Mouse (Mus musculus) limb, embryonic 15.5 days (tissue): Measurements from ENCODE around the gene Impdh2. TPM values are rescaled to one million over a fixed set of nuclear protein-coding genes. Genes with fewer than 3 reads are reported as not detected.

ENCODE experiments used
- ATAC-seq: fragments of 200-750 bp; cut with Nextera tagmentation; 2 replicates; pipeline ENCODE4 v1.8.0; 2017; ENCODE audit warnings: low read depth, moderate TSS enrichment; ENCODE audit not compliant: insufficient number of reproducible peaks, low FRiP score, low TSS enrichment
- H3K27ac ChIP-seq: fragments of 300-500 bp; sonication (generic); 2 replicates; pipeline ENCODE4 v1.5.1; 2015; ENCODE audit warnings: moderate library complexity, mild to moderate bottlenecking, inconsistent platforms
- H3K27me3 ChIP-seq: fragments of 300-500 bp; sonication (generic); 2 replicates; pipeline ENCODE4 v1.6.1; 2015; ENCODE audit warnings: inconsistent platforms
- H3K36me3 ChIP-seq: fragments of 300-500 bp; sonication (generic); 2 replicates; pipeline ENCODE4 v1.6.1; 2015; ENCODE audit warnings: inconsistent platforms
- H3K4me1 ChIP-seq: fragments of 300-500 bp; sonication (generic); 2 replicates; pipeline ENCODE4 v1.6.1; 2015; ENCODE audit warnings: inconsistent platforms
- H3K4me2 ChIP-seq: fragments of 300-500 bp; sonication (generic); 2 replicates; pipeline ENCODE4 v1.6.1; 2015; ENCODE audit warnings: mild to moderate bottlenecking, inconsistent platforms
- H3K4me3 ChIP-seq: fragments of 300-500 bp; sonication (generic); 2 replicates; pipeline ENCODE4 v1.5.1; 2015; ENCODE audit warnings: mild to moderate bottlenecking, inconsistent platforms
- H3K9ac ChIP-seq: fragments of 300-500 bp; sonication (generic); 2 replicates; pipeline ENCODE4 v1.6.1; 2015; ENCODE audit warnings: inconsistent platforms
- H3K9me3 ChIP-seq: fragments of 300-500 bp; sonication (generic); 2 replicates; pipeline ENCODE4 v1.6.1; 2016; ENCODE audit warnings: inconsistent platforms
- WGBS: fragments of 180-500 bp; shearing (Covaris S2); methylation state at CpG from one replicate; pipeline ENCODE4 v1.1.7; 2015; 5-methylcytosine and 5-hydroxymethylcytosine counted together
- polyA plus RNA-seq: library from polyadenylated mRNA; unstranded; fragments of >200 nt; fragmentation: Nextera tagmentation; extraction: Ambion mirVana; gene quantifications from 2 replicates; pipeline ENCODE4 v1.2.1, GENCODE M21; 2015

Impdh2 gene
- polyA plus RNA-seq, 1 experiment from 2014 or later: 157 TPM

- H3K9me3 ChIP-seq: no peaks in the 10 kb centered on the region
- H3K27me3 ChIP-seq: no peaks in the 10 kb centered on the region
- H3K9ac ChIP-seq: no peak overlapping the region
- 90% methylated on average over 16 of the region's 16 CpGs for WGBS
- no peak overlapping the region for H3K4me3 ChIP-seq
- no peak overlapping the region for H3K4me2 ChIP-seq
- no peak overlapping the region for H3K27ac ChIP-seq
- peaks cover 55% of the 10 kb centered on the region for H3K4me1 ChIP-seq
- no peak for ATAC-seq
- H3K36me3 ChIP-seq: peaks cover 55% of the 10 kb centered on the region
Measured at GRCm38 (mm10) chr9:108571401-108571973, 11.4 kb downstream of the Impdh2 start.

GRCm38 (mm10) chr9:108572321-108572720 is 12.2 kb downstream of the Impdh2 start:
- 83% methylated on average over 10 of the region's 10 CpGs for WGBS
- no peaks in the 10 kb centered on the region for H3K9me3 ChIP-seq
- H3K4me1 ChIP-seq: peaks cover 64% of the 10 kb centered on the region
- H3K36me3 ChIP-seq: peaks cover 55% of the 10 kb centered on the region
- H3K9ac ChIP-seq: no peak overlapping the region
- no peak for ATAC-seq
- H3K27me3 ChIP-seq: no peaks in the 10 kb centered on the region
- H3K4me2 ChIP-seq: no peak overlapping the region
- H3K4me3 ChIP-seq: no peak overlapping the region
- H3K27ac ChIP-seq: no peak overlapping the region

- 59% methylated on average over 26 of the region's 26 CpGs for WGBS
- H3K27ac ChIP-seq: no peak overlapping the region
- peaks cover 55% of the 10 kb centered on the region for H3K36me3 ChIP-seq
- H3K27me3 ChIP-seq: no peaks in the 10 kb centered on the region
- ATAC-seq: no peak
- peaks cover 60% of the 10 kb centered on the region for H3K4me1 ChIP-seq
- H3K9me3 ChIP-seq: no peaks in the 10 kb centered on the region
- no peak overlapping the region for H3K9ac ChIP-seq
- H3K4me3 ChIP-seq: no peak overlapping the region
- no peak overlapping the region for H3K4me2 ChIP-seq
Measured at GRCm38 (mm10) chr9:108573774-108574690, 13.9 kb downstream of the Impdh2 start.

- WGBS: 88% methylated on average over 12 of the region's 12 CpGs
- Histone ChIP-seq H3K36me3 (peaks cover 55% of the 10 kb centered on the region), H3K4me2 (no peak overlapping the region), H3K4me3 (no peak overlapping the region), H3K9me3 (no peaks in the 10 kb centered on the region), H3K4me1 (peaks cover 60% of the 10 kb centered on the region), H3K27ac (no peak overlapping the region), H3K27me3 (no peaks in the 10 kb centered on the region), H3K9ac (no peak overlapping the region)
- ATAC-seq: no peak
Measured at GRCm38 (mm10) chr9:108574921-108575320, 14.8 kb downstream of the Impdh2 start.

GRCm38 (mm10) chr9:108575321-108576297 is 15.5 kb downstream of the Impdh2 start:
- no peak overlapping the region for H3K4me2 ChIP-seq
- no peaks in the 10 kb centered on the region for H3K9me3 ChIP-seq
- H3K4me1 ChIP-seq: peaks cover 53% of the 10 kb centered on the region
- no peak overlapping the region for H3K4me3 ChIP-seq
- no peak for ATAC-seq
- peaks cover 55% of the 10 kb centered on the region for H3K36me3 ChIP-seq
- no peaks in the 10 kb centered on the region for H3K27me3 ChIP-seq
- no peak overlapping the region for H3K9ac ChIP-seq
- no peak overlapping the region for H3K27ac ChIP-seq
- 86% methylated on average over 37 of the region's 37 CpGs for WGBS

- H3K9me3 ChIP-seq: no peaks in the 10 kb centered on the region
- H3K4me2 ChIP-seq: peak overlapping the region; percentile 69
- ATAC-seq: no peak
- H3K4me3 ChIP-seq: peak overlapping the region; percentile 73
- H3K36me3 ChIP-seq: peaks cover 48% of the 10 kb centered on the region
- peaks cover 48% of the 10 kb centered on the region for H3K4me1 ChIP-seq
- no peak overlapping the region for H3K9ac ChIP-seq
- 43% methylated on average over 6 of the region's 6 CpGs for WGBS
- no peaks in the 10 kb centered on the region for H3K27me3 ChIP-seq
- H3K27ac ChIP-seq: peak overlapping the region; percentile 93; the same call in 1 of the 2 replicates
Measured at GRCm38 (mm10) chr9:108577025-108577424, 16.9 kb downstream of the Impdh2 start.

GRCm38 (mm10) chr9:108577934-108578544 is 18.0 kb downstream of the Impdh2 start:
- Histone ChIP-seq H3K27me3 (no peaks in the 10 kb centered on the region), H3K4me3 (peak overlapping the region; percentile 73), H3K36me3 (peaks cover 39% of the 10 kb centered on the region), H3K4me2 (peak overlapping the region; percentile 69), H3K9me3 (no peaks in the 10 kb centered on the region), H3K9ac (peak overlapping the region; percentile 74), H3K4me1 (peaks cover 48% of the 10 kb centered on the region), H3K27ac (peak overlapping the region; percentile 93)
- under 1% methylated on average over 24 of the region's 24 CpGs for WGBS
- no peak for ATAC-seq

- ATAC-seq: peak; percentile 96
- H3K27me3 ChIP-seq: no peaks in the 10 kb centered on the region
- 5% methylated on average over 51 of the region's 51 CpGs for WGBS
Measured at GRCm38 (mm10) chr9:108578545-108579343, 18.7 kb downstream of the Impdh2 start, which contains the start of gene Wdr6. TSS of gene Wdr6 (minus strand) at chr9:108578739.

GRCm38 (mm10) chr9:108579344-108579690 is 19.2 kb downstream of the Impdh2 start:
- Histone ChIP-seq H3K9ac (no peak overlapping the region), H3K4me2 (peak overlapping the region; percentile 69), H3K27me3 (no peaks in the 10 kb centered on the region), H3K27ac (peak overlapping the region; percentile 93), H3K4me1 (peaks cover 40% of the 10 kb centered on the region), H3K9me3 (no peaks in the 10 kb centered on the region), H3K36me3 (peaks cover 29% of the 10 kb centered on the region), H3K4me3 (peak overlapping the region; percentile 73)
- 67% methylated on average over 5 of the region's 5 CpGs for WGBS
- ATAC-seq: no peak

More at GRCm38 (mm10) chr9:108578545-108579343, 18.7 kb downstream of the Impdh2 start, which contains the start of gene Wdr6:
- Histone ChIP-seq H3K9ac (peak within 1 kb of the TSS; percentile 74), H3K4me3 (peak within 1 kb of the TSS; percentile 73), H3K4me2 (peak within 1 kb of the TSS; percentile 69), H3K27ac (peak within 1 kb of the TSS; percentile 93), H3K4me1 (peaks cover 46% of the 10 kb centered on the region), H3K9me3 (no peaks in the 10 kb centered on the region), H3K36me3 (peaks cover 35% of the 10 kb centered on the region)

GRCm38 (mm10) chr9:108587571-108588180 is 27.6 kb downstream of the Impdh2 start:
- Histone ChIP-seq H3K27me3 (no peaks in the 10 kb centered on the region), H3K4me3 (no peak overlapping the region), H3K9ac (no peak overlapping the region), H3K9me3 (no peaks in the 10 kb centered on the region), H3K4me1 (peaks cover 17% of the 10 kb centered on the region), H3K27ac (peak overlapping the region; percentile 69), H3K36me3 (0 out of 2 replicates have a peak, but pooled peaks cover 4% of the 10 kb centered on the region), H3K4me2 (peak overlapping the region; percentile 29)
- peak; percentile 80 for ATAC-seq
- WGBS: 5% methylated on average over 14 of the region's 14 CpGs
